Mouse (Mus musculus) neural tube, embryonic 13.5 days (tissue): Measurements from ENCODE around the gene Tceanc. TPM values are rescaled to one million over a fixed set of nuclear protein-coding genes. Genes with fewer than 3 reads are reported as not detected.

ENCODE experiments used
- ATAC-seq: fragments of 200-750 bp; cut with Nextera tagmentation; 2 replicates; pipeline ENCODE4 v1.8.0; 2017; ENCODE audit warnings: low read depth, mild to moderate bottlenecking, moderate TSS enrichment, moderate library complexity
- H3K27ac ChIP-seq: fragments of 300-500 bp; sonication (generic); replicated peaks from 2 replicates; pipeline ENCODE4 v1.5.1; 2015; ENCODE audit warnings: moderate library complexity, mild to moderate bottlenecking, inconsistent platforms
- H3K27me3 ChIP-seq: fragments of 300-500 bp; sonication (generic); 2 replicates; pipeline ENCODE4 v1.6.1; 2015; ENCODE audit warnings: mild to moderate bottlenecking, inconsistent platforms
- H3K36me3 ChIP-seq: fragments of 300-500 bp; sonication (generic); 2 replicates; pipeline ENCODE4 v1.6.1; 2015; ENCODE audit warnings: mild to moderate bottlenecking, inconsistent platforms
- H3K4me1 ChIP-seq: fragments of 300-500 bp; sonication (generic); replicated peaks from 2 replicates; pipeline ENCODE4 v1.6.1; 2015; ENCODE audit warnings: inconsistent platforms
- H3K4me2 ChIP-seq: fragments of 300-500 bp; sonication (generic); 2 replicates; pipeline ENCODE4 v1.6.1; 2015; ENCODE audit warnings: inconsistent platforms, mild to moderate bottlenecking, moderate library complexity
- H3K4me3 ChIP-seq: fragments of 300-500 bp; sonication (generic); 2 replicates; pipeline ENCODE4 v1.5.1; 2015; ENCODE audit warnings: mild to moderate bottlenecking, inconsistent platforms
- H3K9ac ChIP-seq: fragments of 300-500 bp; sonication (generic); 2 replicates; pipeline ENCODE4 v1.6.1; 2015; ENCODE audit warnings: moderate library complexity, mild to moderate bottlenecking, inconsistent platforms
- H3K9me3 ChIP-seq: fragments of 300-500 bp; sonication (generic); 2 replicates; pipeline ENCODE4 v1.6.1; 2016; ENCODE audit warnings: inconsistent platforms
- WGBS: fragments of 180-500 bp; shearing (Covaris S2); methylation state at CpG from one replicate; pipeline ENCODE4 v1.1.7; 2015; 5-methylcytosine and 5-hydroxymethylcytosine counted together
- polyA plus RNA-seq: library from polyadenylated mRNA; unstranded; fragments of >200 nt; fragmentation: Nextera tagmentation; extraction: Ambion mirVana; gene quantifications from 2 replicates; pipeline ENCODE4 v1.2.1, GENCODE M21; 2015

Tceanc gene
- polyA plus RNA-seq, 1 experiment from 2014 or later, result 6.9 TPM

GRCm38 (mm10) chrX:166478631-166479364 lies 39.6 kb downstream of the Tceanc start:
- WGBS, result 24% methylated on average over 28 of the region's 28 CpGs
- Histone ChIP-seq H3K4me2 (peak overlapping the region; percentile 64), H3K4me1 (peaks cover 32% of the 10 kb centered on the region), H3K27ac (peak overlapping the region; percentile 79; the same call in 1 of the 2 replicates), H3K36me3 (0 out of 2 replicates have a peak, but pooled peaks cover 3% of the 10 kb centered on the region), H3K9me3 (no peaks in the 10 kb centered on the region), H3K4me3 (peak overlapping the region; percentile 57), H3K27me3 (peaks cover 13% of the 10 kb centered on the region; the same call in 1 of the 2 replicates), H3K9ac (peak overlapping the region; percentile 77)
- peak; percentile 75 for ATAC-seq

GRCm38 (mm10) chrX:166477393-166477792 lies 41.0 kb downstream of the Tceanc start:
- Histone ChIP-seq H3K9ac (peak overlapping the region; percentile 6; the same call in 1 of the 2 replicates), H3K4me1 (peaks cover 32% of the 10 kb centered on the region), H3K27me3 (peaks cover 9% of the 10 kb centered on the region), H3K27ac (no peak overlapping the region), H3K36me3 (0 out of 2 replicates have a peak, but pooled peaks cover 3% of the 10 kb centered on the region), H3K4me3 (peak overlapping the region; percentile 57; the same call in 1 of the 2 replicates), H3K9me3 (no peaks in the 10 kb centered on the region), H3K4me2 (peak overlapping the region; percentile 64)
- no peak for ATAC-seq
- WGBS, result 75% methylated on average over 6 of the region's 6 CpGs

- ATAC-seq, result no peak
- Histone ChIP-seq H3K9ac (no peak overlapping the region), H3K27ac (no peak overlapping the region), H3K27me3 (peaks cover 5% of the 10 kb centered on the region), H3K4me1 (peaks cover 24% of the 10 kb centered on the region), H3K9me3 (no peaks in the 10 kb centered on the region), H3K4me3 (no peak overlapping the region), H3K4me2 (no peak overlapping the region), H3K36me3 (0 out of 2 replicates have a peak, but pooled peaks cover 6% of the 10 kb centered on the region)
- WGBS, result 91% methylated on average over 6 of the region's 6 CpGs
Observed at GRCm38 (mm10) chrX:166472612-166473011, 45.8 kb downstream of the Tceanc start.

- no peak overlapping the region for H3K27ac ChIP-seq
- WGBS, result 96% methylated on average over 7 of the region's 7 CpGs
- H3K9ac ChIP-seq, result no peak overlapping the region
- no peak overlapping the region for H3K4me2 ChIP-seq
- ATAC-seq, result no peak
- no peaks in the 10 kb centered on the region; the same call in 1 of the 2 replicates for H3K27me3 ChIP-seq
- H3K4me3 ChIP-seq, result no peak overlapping the region
- no peaks in the 10 kb centered on the region for H3K4me1 ChIP-seq
- H3K9me3 ChIP-seq, result no peaks in the 10 kb centered on the region
- H3K36me3 ChIP-seq, result 0 out of 2 replicates have a peak, but pooled peaks cover 2% of the 10 kb centered on the region
Observed at GRCm38 (mm10) chrX:166468321-166468720, 50.0 kb downstream of the Tceanc start.

GRCm38 (mm10) chrX:166455525-166455924 lies 62.8 kb downstream of the Tceanc start:
- H3K4me1 ChIP-seq, result no peaks in the 10 kb centered on the region
- H3K36me3 ChIP-seq, result 0 out of 2 replicates have a peak, but pooled peaks cover 13% of the 10 kb centered on the region
- H3K27me3 ChIP-seq, result peaks cover 12% of the 10 kb centered on the region; the same call in 1 of the 2 replicates
- no peak overlapping the region for H3K27ac ChIP-seq
- WGBS, result 96% methylated on average over 1 of the region's 1 CpGs
- ATAC-seq, result no peak
- H3K4me3 ChIP-seq, result no peak overlapping the region
- H3K4me2 ChIP-seq, result no peak overlapping the region
- H3K9ac ChIP-seq, result no peak overlapping the region
- H3K9me3 ChIP-seq, result no peaks in the 10 kb centered on the region

- Histone ChIP-seq H3K4me2 (no peak overlapping the region), H3K9ac (no peak overlapping the region), H3K9me3 (no peaks in the 10 kb centered on the region), H3K27ac (no peak overlapping the region), H3K4me3 (no peak overlapping the region), H3K27me3 (peaks cover 12% of the 10 kb centered on the region; the same call in 1 of the 2 replicates), H3K4me1 (no peaks in the 10 kb centered on the region), H3K36me3 (peaks cover 21% of the 10 kb centered on the region; the same call in 1 of the 2 replicates)
- no peak for ATAC-seq
- WGBS, result 74% methylated on average over 3 of the region's 3 CpGs
Observed at GRCm38 (mm10) chrX:166454331-166454730, 64.0 kb downstream of the Tceanc start.

GRCm38 (mm10) chrX:166453532-166453931 lies 64.8 kb downstream of the Tceanc start:
- Histone ChIP-seq H3K4me3 (no peak overlapping the region), H3K9me3 (no peaks in the 10 kb centered on the region), H3K36me3 (peaks cover 21% of the 10 kb centered on the region; the same call in 1 of the 2 replicates), H3K4me2 (no peak overlapping the region), H3K27ac (no peak overlapping the region), H3K27me3 (peaks cover 12% of the 10 kb centered on the region; the same call in 1 of the 2 replicates), H3K4me1 (no peaks in the 10 kb centered on the region), H3K9ac (no peak overlapping the region)
- no peak for ATAC-seq
- 84% methylated on average over 6 of the region's 6 CpGs for WGBS

Other genes starting within 250 kb of the Tceanc start
- 88.1 and 103 TPM in 2 replicates for gene Trappc2, start 78.0 kb downstream of the Tceanc start, polyA plus RNA-seq
- 7.1 and 7.2 TPM in 2 replicates for gene Ofd1, start 77.9 kb downstream of the Tceanc start, polyA plus RNA-seq
- gene Rab9, start 38.7 kb downstream of the Tceanc start, polyA plus RNA-seq, result 57.4 and 65.5 TPM in 2 replicates
- 7.5 and 14.6 TPM in 2 replicates for gene Egfl6, start 67.2 kb upstream of the Tceanc start, polyA plus RNA-seq